Mouse (Mus musculus) liver, embryonic 12.5 days (tissue): ENCODE measurements around the gene Slc33a1. TPM values are rescaled to one million over a fixed set of nuclear protein-coding genes. Genes with fewer than 3 reads are reported as not detected.

Experiments used
- ATAC-seq: fragments of 200-750 bp; cut with Nextera tagmentation; 2 replicates; pipeline ENCODE4 v1.8.0; 2017; ENCODE audit warnings: moderate number of reproducible peaks, mild to moderate bottlenecking, moderate library complexity
- H3K27ac ChIP-seq: fragments of 300-500 bp; sonication (generic); 2 replicates; pipeline ENCODE4 v1.5.1; 2016; ENCODE audit warnings: mild to moderate bottlenecking
- H3K27me3 ChIP-seq: fragments of 300-500 bp; sonication (generic); replicated peaks from 2 replicates; pipeline ENCODE4 v1.6.1; 2016; ENCODE audit warnings: mild to moderate bottlenecking, moderate library complexity
- H3K36me3 ChIP-seq: fragments of 300-500 bp; sonication (generic); 2 replicates; pipeline ENCODE4 v1.6.1; 2016; ENCODE audit warnings: mild to moderate bottlenecking, moderate library complexity
- H3K4me1 ChIP-seq: fragments of 300-500 bp; sonication (generic); 2 replicates; pipeline ENCODE4 v1.6.1; 2016
- H3K4me2 ChIP-seq: fragments of 300-500 bp; sonication (generic); 2 replicates; pipeline ENCODE4 v1.6.1; 2016; ENCODE audit warnings: mild to moderate bottlenecking, moderate library complexity
- H3K4me3 ChIP-seq: fragments of 300-500 bp; sonication (generic); 2 replicates; pipeline ENCODE4 v1.5.1; 2016; ENCODE audit warnings: mild to moderate bottlenecking, moderate library complexity
- H3K9ac ChIP-seq: fragments of 300-500 bp; sonication (generic); 2 replicates; pipeline ENCODE4 v1.6.1; 2016; ENCODE audit warnings: mild to moderate bottlenecking, moderate library complexity
- H3K9me3 ChIP-seq: fragments of 300-500 bp; sonication (generic); replicated peaks from 2 replicates; pipeline ENCODE4 v1.6.1; 2016; ENCODE audit warnings: mild to moderate bottlenecking, moderate library complexity
- WGBS: fragments of 180-500 bp; shearing (Covaris S2); methylation state at CpG from one replicate; pipeline ENCODE4 v1.1.7; 2016; ENCODE audit not compliant: insufficient replicate concordance; 5-methylcytosine and 5-hydroxymethylcytosine counted together
- polyA plus RNA-seq: library from polyadenylated mRNA; unstranded; fragments of >200 nt; fragmentation: Nextera tagmentation; extraction: Ambion mirVana; gene quantifications from 2 replicates; pipeline ENCODE4 v1.2.1, GENCODE M21; 2016

Gene Slc33a1
- polyA plus RNA-seq, 1 experiment from 2014 or later: 12.5 TPM

DNA sequence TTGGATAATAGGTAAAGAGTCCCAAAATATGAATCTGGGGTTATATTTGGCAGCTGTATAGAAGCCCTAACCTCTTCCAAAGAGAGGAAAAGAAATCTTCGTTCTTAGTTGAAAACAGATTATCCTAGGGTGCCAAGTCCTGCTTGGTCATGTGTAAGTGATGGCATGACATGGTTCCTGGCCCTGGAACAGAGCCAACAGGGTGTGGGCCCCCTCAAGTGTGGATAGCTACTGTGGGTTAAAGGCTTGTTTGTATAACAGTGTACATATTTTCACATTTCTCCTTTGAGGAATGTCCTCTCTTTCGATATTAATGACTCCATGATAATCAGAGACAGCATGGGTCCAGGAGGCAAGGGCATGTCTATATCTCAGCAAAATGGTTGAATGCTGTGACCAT lies 25.6 kb downstream of the Slc33a1 start:
- no peak overlapping the region for H3K27ac ChIP-seq
- H3K9ac ChIP-seq: no peak overlapping the region
- H3K4me3 ChIP-seq: no peak overlapping the region
- no peaks in the 10 kb centered on the region for H3K27me3 ChIP-seq
- peaks cover 6% of the 10 kb centered on the region for H3K36me3 ChIP-seq
- H3K4me2 ChIP-seq: no peak overlapping the region
- H3K9me3 ChIP-seq: no peaks in the 10 kb centered on the region
- no peaks in the 10 kb centered on the region for H3K4me1 ChIP-seq
- 76% methylated on average over 2 of the region's 2 CpGs for WGBS
- ATAC-seq: no peak

DNA sequence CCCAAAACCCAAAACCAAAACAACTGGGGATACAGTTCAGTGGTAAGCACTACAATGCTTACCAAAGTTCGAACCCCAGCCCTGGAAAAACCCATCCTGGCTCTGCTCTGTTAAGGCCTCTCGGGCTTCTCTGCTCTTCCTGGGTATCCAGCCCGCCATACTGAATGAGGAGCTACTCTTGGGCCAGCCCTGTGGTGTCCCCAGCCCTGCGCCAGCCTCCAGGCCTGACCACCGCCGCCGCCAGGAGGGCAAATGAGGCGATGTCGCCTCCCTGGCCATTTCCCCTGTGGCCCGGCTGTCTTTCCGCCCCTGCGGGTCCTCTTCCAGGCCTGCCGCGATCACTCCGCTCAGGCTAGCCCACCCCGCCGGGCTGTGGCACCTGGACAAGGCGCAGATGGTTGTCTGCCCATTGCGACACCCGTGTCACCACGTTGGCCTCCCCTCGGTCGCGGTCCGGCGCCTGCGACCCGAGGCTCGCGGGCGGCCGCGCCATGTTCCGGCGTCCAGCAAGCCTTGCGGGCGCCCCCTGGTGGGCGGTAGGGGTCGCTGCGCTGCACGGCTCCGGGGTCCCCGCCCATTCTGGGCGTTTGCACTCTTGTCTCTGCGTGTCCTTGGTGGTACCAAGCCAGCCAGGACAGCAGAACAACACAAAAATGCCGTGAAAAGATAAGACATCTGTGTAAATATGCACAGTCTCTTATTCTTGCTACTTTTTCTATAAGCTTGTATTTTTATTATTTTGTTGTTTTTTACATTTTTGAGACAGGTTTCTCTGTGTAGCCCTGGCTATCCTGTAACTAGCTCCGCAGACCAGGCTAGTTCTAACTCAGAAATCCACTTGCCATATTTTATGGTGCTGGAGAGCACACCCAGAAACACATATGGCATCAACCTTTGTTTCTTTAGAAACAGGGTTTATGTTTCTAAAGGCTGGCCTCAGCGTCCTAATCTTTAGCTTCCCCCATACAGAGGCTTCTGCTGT lies 35.4 kb downstream of the Slc33a1 start, which contains the start of gene E130311K13Rik:
TSS of gene E130311K13Rik (minus strand) at position 595 of the 982 bp plus-strand sequence.
- peak within 1 kb of the TSS; percentile 70 for H3K4me3 ChIP-seq
- no peaks in the 10 kb centered on the region for H3K9me3 ChIP-seq
- no peaks in the 10 kb centered on the region for H3K36me3 ChIP-seq
- H3K4me2 ChIP-seq: peak within 1 kb of the TSS; percentile 82
- peak within 1 kb of the TSS; percentile 69; the same call in 1 of the 2 replicates for H3K27ac ChIP-seq
- ATAC-seq: peak; percentile 93
- H3K4me1 ChIP-seq: peaks cover 3% of the 10 kb centered on the region
- peak within 1 kb of the TSS; percentile 79 for H3K9ac ChIP-seq
- WGBS: 5% methylated on average over 48 of the region's 48 CpGs
- no peaks in the 10 kb centered on the region for H3K27me3 ChIP-seq

DNA sequence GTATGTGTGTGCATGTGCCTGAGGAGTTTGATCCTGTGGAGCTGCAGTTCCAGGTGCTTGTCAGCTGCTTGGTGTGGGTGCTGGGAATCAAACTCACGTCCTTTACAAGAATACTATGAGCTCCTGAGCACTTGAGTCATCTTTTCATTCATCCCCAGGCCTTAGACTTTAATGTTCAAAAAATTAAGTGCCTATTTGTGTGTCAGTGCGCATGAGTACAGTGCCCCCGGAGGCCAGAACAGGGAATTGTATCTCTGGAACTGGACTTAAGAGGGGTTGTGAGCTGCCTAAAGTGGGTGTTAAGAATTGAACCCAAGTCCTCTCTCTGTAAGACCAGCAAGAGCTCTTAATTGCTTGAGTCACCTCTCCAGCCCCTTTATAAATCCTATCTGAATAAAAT lies 44.9 kb downstream of the Slc33a1 start:
- H3K36me3 ChIP-seq: peaks cover 3% of the 10 kb centered on the region
- WGBS: 53% methylated on average over 3 of the region's 3 CpGs
- no peaks in the 10 kb centered on the region for H3K9me3 ChIP-seq
- H3K4me1 ChIP-seq: no peaks in the 10 kb centered on the region
- H3K27ac ChIP-seq: no peak overlapping the region
- no peak overlapping the region for H3K9ac ChIP-seq
- no peak overlapping the region for H3K4me2 ChIP-seq
- ATAC-seq: no peak
- no peak overlapping the region for H3K4me3 ChIP-seq
- H3K27me3 ChIP-seq: no peaks in the 10 kb centered on the region

GRCm38 (mm10) chr3:63910301-63910700 lies 54.3 kb downstream of the Slc33a1 start:
- WGBS: 67% methylated on average over 4 of the region's 4 CpGs
- H3K27ac ChIP-seq: no peak overlapping the region
- ATAC-seq: no peak
- H3K4me3 ChIP-seq: no peak overlapping the region
- H3K9me3 ChIP-seq: no peaks in the 10 kb centered on the region
- no peak overlapping the region for H3K9ac ChIP-seq
- H3K27me3 ChIP-seq: peaks cover 9% of the 10 kb centered on the region
- 0 out of 2 replicates have a peak, but pooled peaks cover under 1% of the 10 kb centered on the region for H3K4me1 ChIP-seq
- H3K4me2 ChIP-seq: no peak overlapping the region
- H3K36me3 ChIP-seq: no peaks in the 10 kb centered on the region

DNA sequence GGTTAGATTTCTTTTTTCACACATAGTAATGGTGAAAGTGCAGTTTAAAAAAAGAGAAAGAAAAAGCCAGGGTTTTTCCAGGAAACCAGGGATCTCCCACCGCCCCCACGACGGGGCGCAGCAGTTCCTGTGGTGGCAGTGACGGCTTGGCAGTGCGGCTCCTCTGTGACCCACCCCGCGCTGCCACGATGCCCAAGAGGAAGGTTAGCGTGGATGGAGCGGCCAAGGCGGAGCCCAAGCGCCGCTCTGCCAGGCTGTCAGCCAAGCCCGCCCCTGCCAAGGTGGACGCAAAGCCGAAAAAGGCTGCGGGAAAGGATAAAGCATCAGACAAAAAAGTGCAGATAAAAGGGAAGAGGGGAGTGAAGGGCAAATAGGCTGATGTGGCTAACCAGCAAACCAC lies 59.3 kb downstream of the Slc33a1 start:
- Histone ChIP-seq H3K9ac (no peak overlapping the region), H3K9me3 (no peaks in the 10 kb centered on the region), H3K27ac (no peak overlapping the region), H3K4me2 (peak overlapping the region; percentile 51), H3K27me3 (peaks cover 27% of the 10 kb centered on the region), H3K4me1 (0 out of 2 replicates have a peak, but pooled peaks cover 2% of the 10 kb centered on the region), H3K36me3 (no peaks in the 10 kb centered on the region), H3K4me3 (peak overlapping the region; percentile 29)
- whole genome bisulfite sequencing: 5% methylated on average over 18 of the region's 18 CpGs
- no peak for ATAC-seq

DNA sequence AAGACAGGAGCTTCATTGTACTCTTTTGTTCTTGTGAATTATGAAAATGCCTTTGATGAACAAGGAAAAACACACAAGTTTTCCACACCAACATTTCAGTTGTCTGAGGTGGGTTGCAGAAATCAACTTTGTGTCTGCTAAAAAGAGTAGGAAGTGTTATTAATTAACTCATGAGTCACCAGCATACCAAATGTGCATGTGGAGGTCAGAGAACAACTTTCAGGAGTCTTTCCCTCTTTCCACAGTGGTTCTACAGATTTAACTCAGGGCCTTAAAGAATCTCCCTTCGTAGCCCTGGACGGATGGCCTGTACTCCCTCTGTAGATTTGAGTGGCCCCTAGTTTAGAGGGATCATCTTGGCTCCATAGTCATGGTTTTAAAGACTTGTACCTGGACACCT lies 60.4 kb downstream of the Slc33a1 start:
- no peak overlapping the region for H3K27ac ChIP-seq
- ATAC-seq: no peak
- H3K9me3 ChIP-seq: no peaks in the 10 kb centered on the region
- H3K36me3 ChIP-seq: no peaks in the 10 kb centered on the region
- peaks cover 38% of the 10 kb centered on the region for H3K27me3 ChIP-seq
- no peak overlapping the region for H3K4me2 ChIP-seq
- WGBS: 68% methylated on average over 2 of the region's 2 CpGs
- H3K4me3 ChIP-seq: no peak overlapping the region
- peaks cover 5% of the 10 kb centered on the region; the same call in 1 of the 2 replicates for H3K4me1 ChIP-seq
- no peak overlapping the region for H3K9ac ChIP-seq

DNA sequence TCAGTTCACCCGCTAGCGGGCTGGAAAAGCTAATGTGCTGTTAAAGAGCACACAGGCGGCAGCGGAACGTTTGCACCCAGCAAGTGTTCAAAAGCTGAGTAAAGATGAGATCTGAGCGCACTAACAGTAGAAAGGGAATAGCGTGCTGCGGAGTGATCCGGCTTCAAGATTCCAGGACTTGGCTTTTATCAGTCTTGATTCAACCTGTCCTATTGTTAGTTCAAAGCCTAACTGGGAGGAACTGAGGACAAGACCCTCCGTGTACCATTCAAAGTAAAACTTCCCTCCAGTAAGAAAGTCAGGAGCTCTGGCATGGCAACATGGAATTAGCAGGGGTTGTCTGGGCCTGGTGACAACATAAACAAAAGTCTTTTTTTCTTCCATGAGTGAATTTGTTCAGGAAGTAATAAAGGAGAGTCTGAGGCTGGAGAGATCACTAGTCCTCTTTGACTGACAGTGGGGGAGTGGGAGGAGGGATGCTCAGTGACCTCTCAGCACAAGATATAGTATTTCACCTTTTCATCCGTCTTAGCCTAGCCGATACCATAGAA lies 64.5 kb downstream of the Slc33a1 start:
- no peaks in the 10 kb centered on the region for H3K36me3 ChIP-seq
- H3K27ac ChIP-seq: no peak overlapping the region
- H3K9me3 ChIP-seq: no peaks in the 10 kb centered on the region
- peak overlapping the region; percentile 56 for H3K4me3 ChIP-seq
- H3K9ac ChIP-seq: no peak overlapping the region
- peaks cover 3% of the 10 kb centered on the region; the same call in 1 of the 2 replicates for H3K4me1 ChIP-seq
- no peak for ATAC-seq
- peak overlapping the region; percentile 79 for H3K4me2 ChIP-seq
- peaks cover 41% of the 10 kb centered on the region for H3K27me3 ChIP-seq
- WGBS: 10% methylated on average over 12 of the region's 12 CpGs

GRCm38 (mm10) chr3:63899309-63899695 lies 65.3 kb downstream of the Slc33a1 start, which contains the start of gene Plch1:
TSS of gene Plch1 (minus strand) at chr3:63899472.
- ATAC-seq: peak; percentile 51; the same call in 1 of the 2 replicates
- Histone ChIP-seq H3K9ac (peak within 1 kb of the TSS; percentile 41; the same call in 1 of the 2 replicates), H3K27me3 (peaks cover 36% of the 10 kb centered on the region), H3K36me3 (no peaks in the 10 kb centered on the region), H3K4me1 (peaks cover 3% of the 10 kb centered on the region; the same call in 1 of the 2 replicates), H3K9me3 (no peaks in the 10 kb centered on the region), H3K27ac (no peak within 1 kb of the TSS), H3K4me2 (peak within 1 kb of the TSS; percentile 79), H3K4me3 (peak within 1 kb of the TSS; percentile 56)
- under 1% methylated on average over 12 of the region's 12 CpGs for WGBS

GRCm38 (mm10) chr3:63898581-63899308 lies 65.8 kb downstream of the Slc33a1 start:
- peaks cover 3% of the 10 kb centered on the region; the same call in 1 of the 2 replicates for H3K4me1 ChIP-seq
- H3K27me3 ChIP-seq: peaks cover 37% of the 10 kb centered on the region
- peak overlapping the region; percentile 79 for H3K4me2 ChIP-seq
- H3K9me3 ChIP-seq: no peaks in the 10 kb centered on the region
- peak overlapping the region; percentile 56 for H3K4me3 ChIP-seq
- ATAC-seq: peak; percentile 51; the same call in 1 of the 2 replicates
- H3K36me3 ChIP-seq: no peaks in the 10 kb centered on the region
- under 1% methylated on average over 41 of the region's 41 CpGs for WGBS
- no peak overlapping the region for H3K27ac ChIP-seq
- H3K9ac ChIP-seq: peak overlapping the region; percentile 41; the same call in 1 of the 2 replicates

DNA sequence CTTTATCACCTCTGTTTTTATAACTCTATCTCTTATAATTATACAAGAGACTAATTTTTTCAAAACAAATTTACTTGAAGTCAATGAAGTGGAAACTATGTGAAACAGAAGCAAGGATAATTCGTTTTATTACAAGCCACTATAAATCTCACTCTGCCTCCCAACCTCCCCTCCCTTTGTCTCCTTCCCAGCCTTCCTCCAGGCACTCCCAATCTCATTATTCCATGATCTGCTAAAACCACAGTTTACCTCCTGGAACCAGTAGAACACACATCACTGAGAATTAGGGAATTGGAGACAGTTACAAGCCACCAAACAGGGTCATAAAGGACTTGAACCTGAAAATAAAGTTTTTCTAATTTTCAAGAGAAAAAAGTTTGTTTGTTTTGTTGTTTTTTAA lies 67.4 kb downstream of the Slc33a1 start:
- Histone ChIP-seq H3K36me3 (no peaks in the 10 kb centered on the region), H3K9me3 (no peaks in the 10 kb centered on the region), H3K9ac (no peak overlapping the region), H3K27me3 (peaks cover 37% of the 10 kb centered on the region), H3K27ac (no peak overlapping the region), H3K4me2 (no peak overlapping the region), H3K4me1 (peaks cover 3% of the 10 kb centered on the region; the same call in 1 of the 2 replicates), H3K4me3 (no peak overlapping the region)
- ATAC-seq: no peak
- WGBS: 31% methylated on average over 1 of the region's 1 CpGs

GRCm38 (mm10) chr3:63896303-63896702 lies 68.3 kb downstream of the Slc33a1 start:
- Histone ChIP-seq H3K9me3 (no peaks in the 10 kb centered on the region), H3K9ac (no peak overlapping the region), H3K4me1 (peaks cover 3% of the 10 kb centered on the region; the same call in 1 of the 2 replicates), H3K36me3 (no peaks in the 10 kb centered on the region), H3K4me2 (no peak overlapping the region), H3K27me3 (peaks cover 31% of the 10 kb centered on the region), H3K4me3 (no peak overlapping the region), H3K27ac (no peak overlapping the region)
- no peak for ATAC-seq
- 68% methylated on average over 4 of the region's 4 CpGs for WGBS
